Mouse (Mus musculus) heart, postnatal 0 days (tissue): ENCODE measurements around the gene Wrap73. TPM values are rescaled to one million over a fixed set of nuclear protein-coding genes. Genes with fewer than 3 reads are reported as not detected.
A peak's percentile ranks its signal among the peaks of the same experiment; 100 is the strongest.

Experiments
- ATAC-seq: fragments of 200-750 bp; cut with Nextera tagmentation; 2 replicates; pipeline ENCODE4 v1.8.0; 2017; ENCODE audit warnings: low read depth, moderate number of reproducible peaks, moderate library complexity; ENCODE audit not compliant: insufficient read depth
- DNase-seq: peaks from one replicate; pipeline ENCODE4 v3.0.0-alpha.2; 2016; ENCODE audit warnings: low spot score
- H3K27ac ChIP-seq: fragments of 300-500 bp; sonication (generic); 2 replicates; pipeline ENCODE4 v1.5.1; 2014; ENCODE audit warnings: low read depth, mild to moderate bottlenecking
- H3K27me3 ChIP-seq: fragments of 300-500 bp; sonication (generic); 2 replicates; pipeline ENCODE4 v1.6.1; 2014; ENCODE audit warnings: low read length, mixed read lengths; ENCODE audit not compliant: control insufficient read depth, insufficient read depth
- H3K36me3 ChIP-seq: fragments of 300-500 bp; sonication (generic); replicated peaks from 2 replicates; pipeline ENCODE4 v1.6.1; 2014; ENCODE audit warnings: low read length, mixed read lengths; ENCODE audit not compliant: control insufficient read depth, insufficient read depth
- H3K4me1 ChIP-seq: fragments of 300-500 bp; sonication (generic); 2 replicates; pipeline ENCODE4 v1.6.1; 2014; ENCODE audit warnings: antibody characterized with exemption; ENCODE audit not compliant: control insufficient read depth, insufficient read depth
- H3K4me2 ChIP-seq: fragments of 300-500 bp; sonication (generic); 2 replicates; pipeline ENCODE4 v1.6.1; 2014; ENCODE audit warnings: low read depth, mild to moderate bottlenecking, low read length, moderate library complexity
- H3K4me3 ChIP-seq: fragments of 300-500 bp; sonication (generic); 2 replicates; pipeline ENCODE4 v1.5.1; 2014; ENCODE audit warnings: low read depth, low read length
- H3K9ac ChIP-seq: fragments of 300-500 bp; sonication (generic); replicated peaks from 2 replicates; pipeline ENCODE4 v1.6.1; 2014; ENCODE audit warnings: low read depth, low read length, mixed read lengths
- H3K9me3 ChIP-seq: fragments of 300-500 bp; sonication (generic); replicated peaks from 2 replicates; pipeline ENCODE4 v1.6.1; 2016; ENCODE audit warnings: low read length; ENCODE audit not compliant: control insufficient read depth
- CTCF ChIP-seq: IDR thresholded peaks from 2 replicates; pipeline ENCODE4 v1.5.1; 2016; ENCODE audit warnings: antibody characterized with exemption, control low read depth, low read depth
- EP300 ChIP-seq: IDR thresholded peaks from 2 replicates; pipeline ENCODE4 v1.6.1; 2016; ENCODE audit warnings: antibody characterized with exemption, low read depth
- WGBS: fragments of 180-500 bp; shearing (Covaris S2); extraction: QIAGEN DNeasy Blood & Tissue Kit; methylation state at CpG from one replicate; pipeline ENCODE4 v1.1.7; 2014; 5-methylcytosine and 5-hydroxymethylcytosine counted together
- polyA plus RNA-seq: library from polyadenylated mRNA; unstranded; fragments of >200 nt; fragmentation: Nextera tagmentation; extraction: Ambion mirVana; gene quantifications from 2 replicates; pipeline ENCODE4 v1.2.1, GENCODE M21; 2015
- total RNA-seq: library from RNA; depleted of rRNA; stranded (reverse); fragments of >200 nt; gene quantifications from 2 replicates; pipeline ENCODE4 v1.2.3, GENCODE M21; 2014; ENCODE audit warnings: low replicate concordance

The Wrap73 gene
- total and polyA plus RNA-seq, 2 experiments from 2014 or later, result 14.3 to 24.0 TPM

- 39% methylated on average over 20 of the region's 20 CpGs for WGBS
- Histone ChIP-seq H3K36me3 (no peaks in the 10 kb centered on the region), H3K4me2 (peak overlapping the region; percentile 14; the same call in 1 of the 2 replicates), H3K9me3 (no peaks in the 10 kb centered on the region), H3K4me1 (no peaks in the 10 kb centered on the region), H3K9ac (no peak overlapping the region), H3K27me3 (peaks cover 35% of the 10 kb centered on the region), H3K4me3 (no peak overlapping the region), H3K27ac (no peak overlapping the region)
- peak; percentile 41 for DNase-seq
- TF ChIP-seq EP300 (no peak), CTCF (peak; percentile 64)
- peak; percentile 13; the same call in 1 of the 2 replicates for ATAC-seq
Measured at GRCm38 (mm10) chr4:154105381-154106001, 36.7 kb upstream of the Wrap73 start.

GRCm38 (mm10) chr4:154106497-154107061, 35.6 kb upstream of the Wrap73 start:
- no peak overlapping the region for H3K27ac ChIP-seq
- DNase-seq (no peak), ATAC-seq (no peak)
- H3K9ac ChIP-seq, result no peak overlapping the region
- no peaks in the 10 kb centered on the region for H3K36me3 ChIP-seq
- no peaks in the 10 kb centered on the region for H3K9me3 ChIP-seq
- H3K4me2 ChIP-seq, result no peak overlapping the region
- no peak for TF ChIP-seq CTCF
- TF ChIP-seq EP300, result no peak
- peaks cover 30% of the 10 kb centered on the region for H3K27me3 ChIP-seq
- no peaks in the 10 kb centered on the region for H3K4me1 ChIP-seq
- no peak overlapping the region for H3K4me3 ChIP-seq
- WGBS, result 65% methylated on average over 13 of the region's 13 CpGs

- TF ChIP-seq EP300 (no peak), CTCF (no peak)
- Histone ChIP-seq H3K9ac (no peak overlapping the region), H3K27me3 (peaks cover 15% of the 10 kb centered on the region), H3K9me3 (no peaks in the 10 kb centered on the region), H3K4me3 (no peak overlapping the region), H3K4me1 (no peaks in the 10 kb centered on the region), H3K4me2 (no peak overlapping the region), H3K27ac (no peak overlapping the region), H3K36me3 (no peaks in the 10 kb centered on the region)
- DNase-seq, result no peak
- no peak for ATAC-seq
- 39% methylated on average over 18 of the region's 18 CpGs for WGBS
Measured at GRCm38 (mm10) chr4:154109216-154109849, 32.8 kb upstream of the Wrap73 start.

GRCm38 (mm10) chr4:154109850-154110243, 32.3 kb upstream of the Wrap73 start:
- H3K27ac ChIP-seq, result no peak overlapping the region
- ATAC-seq (no peak), DNase-seq (no peak)
- no peak overlapping the region for H3K4me2 ChIP-seq
- no peak for TF ChIP-seq CTCF
- TF ChIP-seq EP300, result no peak
- 67% methylated on average over 11 of the region's 11 CpGs for WGBS
- no peaks in the 10 kb centered on the region for H3K4me1 ChIP-seq
- H3K9me3 ChIP-seq, result no peaks in the 10 kb centered on the region
- no peaks in the 10 kb centered on the region for H3K36me3 ChIP-seq
- H3K27me3 ChIP-seq, result peaks cover 13% of the 10 kb centered on the region
- H3K4me3 ChIP-seq, result no peak overlapping the region
- no peak overlapping the region for H3K9ac ChIP-seq

GRCm38 (mm10) chr4:154116421-154116820, 25.8 kb upstream of the Wrap73 start:
- Histone ChIP-seq H3K4me1 (no peaks in the 10 kb centered on the region), H3K4me2 (no peak overlapping the region), H3K4me3 (no peak overlapping the region), H3K9me3 (no peaks in the 10 kb centered on the region), H3K27ac (no peak overlapping the region), H3K27me3 (0 out of 2 replicates have a peak, but pooled peaks cover 7% of the 10 kb centered on the region), H3K36me3 (no peaks in the 10 kb centered on the region), H3K9ac (no peak overlapping the region)
- TF ChIP-seq CTCF, result no peak
- WGBS, result 30% methylated on average over 7 of the region's 7 CpGs
- DNase-seq, result no peak
- ATAC-seq, result no peak
